Mouse (Mus musculus) spleen, postnatal 36 days (tissue): ENCODE measurements around the gene Ttc7.

Source experiments
- DNase-seq, 2 experiments: peaks; one replicate each; pipeline ENCODE4 v3.0.0; 2022; ENCODE audit warnings: low spot score in 2 of 2, mixed read lengths in 1 of 2

Ttc7 gene

DNA sequence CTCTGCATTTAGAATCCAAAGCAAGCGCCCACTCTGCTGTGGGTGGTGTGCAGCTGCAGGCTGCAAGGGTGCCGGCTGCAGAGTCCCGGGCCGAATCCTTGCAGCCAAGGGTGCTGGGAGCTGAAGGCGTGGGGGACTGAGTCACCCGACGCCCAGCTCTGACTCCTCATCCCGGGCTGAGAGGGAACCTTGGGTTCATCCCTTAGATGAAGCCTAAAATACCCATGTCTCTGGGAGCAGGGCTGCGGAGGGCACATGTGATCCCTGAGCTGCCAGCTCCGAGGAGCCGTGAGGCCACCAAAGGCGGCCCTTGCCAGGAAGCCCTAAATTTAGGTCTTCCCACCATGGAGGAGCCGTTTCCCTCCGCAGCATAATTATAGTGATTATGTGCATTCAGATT, 52.5 kb downstream of the Ttc7 start:
- no peak for DNase-seq

DNA sequence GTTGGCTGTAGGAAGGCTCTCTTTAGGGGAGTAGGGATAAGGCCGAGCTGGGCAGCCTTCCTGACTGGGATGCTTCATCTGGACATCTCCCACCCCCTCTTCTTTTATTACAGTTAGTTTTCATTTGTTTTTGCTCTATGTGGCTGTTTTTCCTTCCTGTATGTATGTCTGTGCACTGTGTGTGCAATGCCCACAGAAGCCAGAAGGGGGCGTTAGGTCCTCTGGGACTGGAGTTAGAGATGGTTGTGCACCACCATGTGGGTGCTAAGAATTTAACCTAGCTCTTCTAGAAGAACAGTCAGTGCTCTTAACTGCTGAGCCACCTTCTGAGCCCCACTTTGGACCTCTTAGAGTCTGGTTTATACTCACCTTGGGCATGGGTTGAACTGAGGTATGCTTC, 53.0 kb downstream of the Ttc7 start:
- no peak for DNase-seq

DNA sequence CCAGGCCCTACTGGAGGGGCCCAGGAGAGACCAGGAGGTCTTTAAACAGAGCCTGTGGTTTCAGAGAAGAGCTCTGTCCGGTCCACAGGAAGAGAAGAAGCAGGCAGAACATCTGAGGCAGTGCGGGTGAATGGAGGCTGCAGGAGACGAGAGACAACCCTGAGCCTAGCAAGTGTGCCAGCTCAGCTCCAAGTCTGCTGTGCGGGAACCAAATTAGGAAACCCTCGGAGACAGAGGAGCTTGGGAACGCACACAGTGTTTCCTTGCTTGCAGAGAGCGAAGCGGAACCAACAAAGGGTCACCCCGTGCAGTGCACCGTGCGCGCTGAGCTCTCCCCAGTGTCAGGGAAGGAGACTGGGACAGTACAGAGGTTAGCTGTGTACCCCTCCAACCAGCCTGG, 54.2 kb downstream of the Ttc7 start:
- DNase-seq: no peak

DNA sequence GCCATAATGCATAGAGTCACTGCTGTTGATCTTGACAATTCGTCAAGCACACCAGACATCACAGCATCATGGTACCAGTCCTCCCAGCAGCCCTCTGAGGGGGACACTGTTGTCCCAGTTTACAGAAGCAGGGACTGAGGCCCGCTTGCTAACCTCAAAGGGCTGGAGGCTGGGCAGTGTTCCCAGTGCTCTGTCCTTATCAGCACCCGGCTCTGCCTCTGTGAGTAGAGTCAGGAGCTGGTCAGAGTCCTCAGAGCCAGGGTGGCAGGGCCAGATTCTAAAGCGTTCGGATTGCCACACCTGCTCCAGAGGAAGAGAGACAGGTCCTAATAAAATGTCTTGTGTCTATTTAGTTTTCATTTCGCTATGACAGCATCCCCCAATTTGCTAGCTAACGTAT, 55.0 kb downstream of the Ttc7 start:
- no peak for DNase-seq

DNA sequence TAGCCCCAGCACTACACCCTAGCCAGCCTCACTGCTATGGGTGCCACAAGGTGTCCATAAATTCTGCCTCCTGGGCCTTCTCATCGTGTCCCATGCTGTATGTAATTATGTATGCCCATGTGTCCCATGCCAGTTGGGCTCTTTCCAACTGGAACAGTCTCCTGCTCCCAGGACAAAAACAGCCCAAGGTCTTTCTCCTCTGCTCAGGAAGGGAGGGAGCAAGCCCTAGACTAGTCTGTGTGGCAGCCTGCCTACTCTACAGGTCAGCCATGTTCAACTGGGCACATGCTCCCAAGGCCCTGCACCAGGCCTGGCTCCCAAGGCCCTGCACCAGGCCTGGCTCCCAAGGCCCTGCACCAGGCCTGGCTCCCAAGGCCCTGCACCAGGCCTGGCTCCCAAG, 56.4 kb downstream of the Ttc7 start:
- DNase-seq: no peak

DNA sequence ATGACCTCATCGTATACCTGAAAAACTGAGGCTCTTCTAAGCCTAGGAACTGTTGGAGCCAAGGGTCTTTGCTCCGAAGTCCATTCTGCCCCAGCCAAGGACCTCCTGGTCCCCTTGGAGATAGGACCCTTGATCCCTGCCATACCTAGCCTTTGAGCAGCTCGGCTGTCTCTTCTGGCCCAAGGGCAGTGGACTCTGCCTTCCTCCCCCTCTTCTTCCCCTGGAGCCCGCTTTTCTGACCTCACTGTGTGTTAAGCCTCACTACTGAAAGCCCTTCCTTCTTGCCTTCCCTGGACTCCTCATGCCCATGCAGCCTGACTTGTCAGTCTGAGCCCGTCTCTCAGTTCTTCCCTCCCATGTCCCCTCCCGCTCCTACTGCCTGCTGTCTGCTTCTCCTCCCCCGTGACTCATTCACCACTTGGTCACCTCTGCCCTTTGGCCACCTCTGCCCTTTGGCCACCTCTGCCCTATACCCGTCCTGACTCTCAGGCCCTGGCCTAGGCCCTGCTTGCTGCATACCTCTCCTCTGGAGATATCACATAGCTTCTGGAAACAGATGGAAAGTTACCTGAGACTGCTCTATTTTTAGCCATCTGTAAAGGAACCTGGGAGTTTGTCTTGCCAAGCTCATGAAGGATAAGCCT, 60.5 kb downstream of the Ttc7 start:
- DNase-seq: no peak

DNA sequence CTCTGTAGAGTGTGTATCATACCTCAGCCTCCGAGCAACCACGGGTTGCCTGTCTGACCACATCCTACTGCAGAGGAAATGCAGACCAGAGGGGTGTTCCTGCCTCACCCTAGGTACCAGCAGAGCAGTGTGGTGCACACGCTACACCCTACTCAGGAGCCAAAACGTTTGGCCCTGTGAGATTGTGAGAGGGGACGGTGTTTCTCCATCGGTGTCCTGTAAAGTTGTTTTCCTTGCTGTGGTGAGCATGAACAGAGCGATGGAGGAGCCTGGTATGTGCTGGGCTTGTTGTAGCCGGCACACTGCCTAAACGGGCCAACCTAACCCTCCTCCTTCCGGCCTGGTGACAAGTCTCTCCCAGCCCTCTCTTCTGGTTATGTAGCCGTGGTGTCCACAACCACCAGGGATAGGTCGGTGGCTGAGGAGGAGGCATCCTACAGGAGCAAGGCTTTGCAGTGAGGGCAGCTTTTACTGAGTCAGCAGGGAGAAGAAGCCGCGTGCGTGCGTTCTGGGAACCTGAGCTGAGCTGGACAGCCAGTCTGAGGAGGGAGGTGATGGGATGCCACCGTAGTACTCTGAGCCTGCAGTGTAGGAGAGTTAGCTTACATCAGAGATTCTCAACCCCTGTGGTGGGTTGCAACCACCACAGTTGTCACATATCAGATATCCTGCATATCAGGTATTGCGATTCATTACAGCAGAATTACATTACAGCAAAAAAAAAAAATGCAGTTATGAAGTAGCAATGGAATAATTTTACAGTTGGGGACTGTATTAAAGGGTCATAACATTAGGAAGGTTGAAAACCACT, 62.0 kb downstream of the Ttc7 start:
- DNase-seq: peak; percentile 57 to 60

DNA sequence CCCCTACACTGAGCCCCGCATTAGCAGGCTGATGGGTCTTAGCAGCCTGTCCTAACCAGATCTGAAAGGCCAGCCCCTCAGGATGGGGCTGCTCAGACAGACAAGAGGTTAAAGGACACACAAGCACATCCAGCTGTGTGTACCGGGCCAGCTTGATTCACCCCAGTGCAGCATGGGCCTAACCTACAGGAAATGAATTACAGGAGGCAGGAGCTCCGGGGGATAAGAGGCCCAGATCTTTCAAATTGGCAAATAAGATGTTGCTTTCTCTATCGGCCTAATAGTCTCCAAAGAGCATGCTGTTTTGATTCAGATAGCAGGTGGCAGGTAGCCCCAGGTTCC, 62.5 kb downstream of the Ttc7 start:
- DNase-seq: no peak

DNA sequence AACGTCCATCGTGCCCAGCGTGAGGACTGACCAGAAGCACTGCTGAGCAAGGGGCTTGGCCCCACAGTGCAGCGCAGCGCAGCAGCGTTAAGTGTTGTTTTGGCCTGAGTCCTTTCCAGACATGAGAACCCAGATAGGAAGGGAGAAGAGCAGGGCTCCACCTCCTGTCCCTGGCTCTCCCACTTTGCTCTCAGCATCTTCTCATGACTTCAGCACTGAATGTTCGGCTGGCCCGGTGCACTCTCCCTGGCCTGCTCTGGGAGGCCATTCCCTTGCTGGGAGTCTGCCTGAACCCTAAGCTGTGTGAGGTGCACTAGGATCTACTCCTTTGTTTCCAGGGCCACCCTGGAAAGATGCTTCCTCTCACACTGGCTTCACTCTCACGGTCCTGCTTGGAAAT, 65.7 kb downstream of the Ttc7 start:
- DNase-seq: no peak

DNA sequence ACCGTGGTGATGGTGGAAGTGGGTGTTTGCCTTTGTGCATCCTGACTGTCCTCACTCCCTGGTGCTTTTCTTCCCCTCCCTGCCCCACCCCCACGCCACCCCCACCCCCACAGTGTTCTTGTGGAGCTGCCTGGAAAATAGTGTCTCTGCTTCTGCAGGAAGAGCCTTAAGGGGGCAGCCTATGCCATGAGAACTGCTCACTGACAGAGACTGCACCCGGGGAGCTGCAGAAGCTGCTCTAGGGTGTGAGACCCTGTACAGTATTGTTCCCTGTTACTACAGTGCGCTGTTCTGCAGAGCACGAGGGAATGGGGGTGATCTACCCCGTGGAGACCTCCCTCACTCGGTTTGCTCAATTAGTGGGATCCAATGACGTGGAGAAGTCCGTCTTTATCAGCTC, 66.4 kb downstream of the Ttc7 start:
- no peak for DNase-seq

DNA sequence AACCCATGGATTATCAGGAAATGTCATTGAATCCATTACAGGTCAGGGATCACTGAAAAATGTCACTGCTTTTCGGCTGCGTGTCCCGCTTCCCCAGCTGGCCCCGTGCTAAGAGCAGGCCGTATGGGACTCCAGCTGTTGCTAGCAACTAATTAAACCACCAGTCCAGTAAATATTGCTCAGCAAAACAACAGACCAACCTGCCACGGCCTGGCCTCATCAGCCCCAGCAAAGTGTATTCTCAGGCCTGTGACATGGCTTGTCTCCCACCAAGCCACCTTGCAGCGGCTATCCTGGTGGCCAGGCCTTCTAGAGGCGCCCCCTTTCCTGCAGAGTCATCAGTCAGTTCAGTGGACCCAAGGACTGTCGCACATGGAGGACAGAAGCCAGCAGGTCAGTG, 66.9 kb downstream of the Ttc7 start:
- no peak for DNase-seq

DNA sequence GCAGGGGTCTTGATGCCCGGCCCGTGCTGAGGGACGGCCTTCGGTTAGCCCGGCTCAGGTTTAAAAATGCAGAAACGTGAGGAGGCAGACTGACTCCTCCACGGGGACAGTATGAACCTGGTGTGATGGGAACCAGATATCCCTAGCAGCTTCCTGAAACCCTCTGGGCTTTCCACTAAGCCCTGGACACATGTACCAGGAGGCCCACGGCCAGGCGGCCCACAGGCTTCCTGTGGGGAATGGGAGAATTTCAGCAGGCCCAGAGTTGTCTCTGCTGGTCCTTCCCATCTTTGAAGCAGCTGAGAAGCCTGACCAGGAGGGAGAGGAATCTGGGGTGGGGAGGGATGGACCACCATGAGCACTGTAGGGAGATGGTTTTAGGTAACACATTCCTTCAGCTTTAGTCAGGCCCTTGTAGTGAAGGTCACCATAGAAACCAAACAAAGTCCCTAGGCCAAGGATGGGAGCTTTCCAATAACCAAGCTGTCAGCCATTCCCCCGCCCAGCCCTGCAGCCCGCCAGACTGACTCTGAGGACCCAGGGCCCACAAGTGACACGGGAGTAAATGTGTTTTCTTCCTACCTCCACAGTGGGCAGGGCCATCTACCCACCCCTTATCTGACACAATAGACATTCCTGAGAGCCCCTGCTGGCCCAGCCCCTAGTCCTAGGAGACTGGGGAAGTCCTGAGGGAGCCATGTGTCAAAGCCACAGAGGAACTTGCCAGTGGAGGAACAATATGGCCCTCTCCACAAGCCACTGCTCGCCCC, 68.0 kb downstream of the Ttc7 start:
- DNase-seq: no peak

DNA sequence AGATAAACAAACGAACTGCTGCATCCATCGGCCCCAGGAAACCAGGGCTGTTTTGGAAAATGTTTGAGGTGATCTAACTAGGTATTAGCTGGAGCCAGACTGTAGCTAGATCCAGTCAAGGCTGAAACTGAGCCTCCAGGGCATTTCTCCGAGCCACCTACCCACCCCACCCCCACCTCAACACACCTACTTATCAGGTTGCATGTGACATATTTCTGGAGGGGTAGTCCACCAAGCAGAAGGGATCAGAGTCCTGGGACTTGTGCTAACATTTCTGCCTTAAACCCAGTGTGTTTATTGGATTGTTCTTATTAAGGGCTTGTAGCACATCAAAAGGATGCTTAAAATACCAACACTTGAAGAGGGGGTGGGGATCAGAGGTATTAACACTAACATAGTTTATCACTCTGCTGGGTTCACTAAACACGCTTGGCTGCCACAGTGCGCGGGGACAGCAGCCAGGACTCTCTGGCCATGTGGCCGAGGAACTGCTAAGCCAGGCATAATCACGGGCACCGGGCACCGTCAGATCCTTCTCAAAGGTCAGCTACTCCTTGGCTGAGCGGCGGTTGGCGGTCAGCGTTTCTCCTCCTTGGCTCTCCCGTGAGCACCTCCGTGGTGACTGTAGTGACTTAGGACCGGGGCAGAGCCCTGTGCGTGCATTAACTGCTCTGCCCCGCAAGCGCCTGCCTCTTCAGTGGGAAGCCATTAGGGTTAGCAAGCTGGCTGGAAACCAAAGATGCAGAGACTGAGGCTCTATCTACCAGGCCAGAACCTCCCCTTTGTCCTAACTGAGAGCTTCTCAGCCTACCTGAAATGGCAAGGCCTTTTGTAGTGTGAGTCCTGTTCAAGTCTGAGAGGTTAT, 68.8 kb downstream of the Ttc7 start:
- DNase-seq: no peak

DNA sequence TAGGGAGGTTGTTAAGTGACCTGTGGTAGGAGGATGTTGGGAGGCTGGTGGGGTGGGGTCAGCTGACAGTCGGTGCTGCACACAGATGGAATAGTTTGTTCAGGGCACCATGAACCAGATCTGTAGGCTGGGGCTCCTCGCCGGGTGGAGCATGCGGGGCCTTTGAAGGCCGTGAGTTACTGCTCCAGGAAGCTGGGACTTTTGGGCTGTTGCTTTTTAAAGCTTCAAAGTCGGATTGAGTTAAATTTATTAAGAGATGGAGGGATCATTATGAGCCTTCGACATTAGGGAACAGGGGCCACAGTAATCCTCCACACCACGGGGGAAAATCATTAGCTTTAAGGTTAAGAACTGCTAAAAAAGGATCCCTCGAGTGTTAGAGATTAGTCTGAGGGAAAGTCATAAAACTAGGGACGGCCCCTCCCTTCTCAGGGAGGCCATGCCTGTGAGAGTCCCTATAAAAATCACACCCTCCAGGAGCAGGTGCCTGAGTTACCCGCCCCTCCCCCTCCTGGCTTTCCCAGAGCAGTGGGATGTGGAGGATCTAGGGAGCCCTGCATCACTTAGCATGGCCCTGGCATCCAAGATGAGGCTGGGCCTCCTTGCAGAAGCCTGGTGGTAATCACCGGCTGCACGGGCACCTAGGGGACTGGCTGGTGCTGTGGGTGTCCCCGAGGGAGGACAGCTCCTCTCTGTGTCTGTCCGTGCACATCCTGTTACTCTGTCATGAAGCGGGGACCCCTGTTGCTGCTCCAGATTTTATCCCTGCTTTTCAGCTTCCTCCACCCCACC, 69.6 kb downstream of the Ttc7 start:
- DNase-seq: no peak

DNA sequence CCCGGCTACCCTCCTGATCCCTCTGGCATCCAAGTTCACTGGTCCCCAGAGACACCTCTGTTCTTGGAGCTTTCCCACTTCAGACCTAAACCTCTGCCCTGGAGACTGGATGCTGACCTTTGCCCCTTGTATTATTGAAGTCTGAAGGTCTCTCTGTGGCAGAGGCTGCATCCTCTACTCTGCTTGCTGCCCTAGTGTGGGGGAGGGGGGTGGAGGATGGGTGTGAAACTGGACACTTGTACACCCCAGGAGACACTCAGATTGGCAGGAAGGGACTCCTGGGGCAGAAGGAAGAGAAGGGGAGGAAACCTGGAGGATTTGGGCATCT, 70.2 kb downstream of the Ttc7 start:
- DNase-seq: no peak

DNA sequence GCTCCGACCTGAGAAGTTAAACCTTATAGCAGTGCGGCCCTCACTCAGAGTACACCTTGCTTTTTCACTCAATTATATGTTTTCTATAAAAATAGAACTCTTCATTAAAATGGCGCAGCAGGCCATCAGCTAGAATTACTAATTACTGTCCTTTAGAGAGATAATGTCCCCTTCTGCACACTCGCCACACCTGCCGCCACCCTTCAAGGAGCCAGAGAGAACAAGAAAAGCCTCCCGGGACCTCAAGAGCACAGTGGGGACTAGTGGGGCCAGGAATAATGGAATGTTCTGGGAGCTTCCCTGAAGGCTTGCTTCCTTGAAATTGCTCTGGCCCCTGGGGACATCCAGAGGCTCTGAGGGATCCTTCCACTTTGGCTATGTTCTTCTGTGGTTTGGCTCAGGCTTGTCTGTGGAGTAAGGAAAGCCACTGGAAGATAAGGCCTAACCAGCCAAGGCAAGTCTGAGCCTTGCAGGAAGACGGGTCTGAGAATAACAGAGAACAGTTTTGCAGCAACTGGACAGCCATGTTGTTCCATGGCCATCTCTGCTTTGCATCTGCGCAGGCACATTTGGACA, 71.1 kb downstream of the Ttc7 start:
- no peak for DNase-seq

DNA sequence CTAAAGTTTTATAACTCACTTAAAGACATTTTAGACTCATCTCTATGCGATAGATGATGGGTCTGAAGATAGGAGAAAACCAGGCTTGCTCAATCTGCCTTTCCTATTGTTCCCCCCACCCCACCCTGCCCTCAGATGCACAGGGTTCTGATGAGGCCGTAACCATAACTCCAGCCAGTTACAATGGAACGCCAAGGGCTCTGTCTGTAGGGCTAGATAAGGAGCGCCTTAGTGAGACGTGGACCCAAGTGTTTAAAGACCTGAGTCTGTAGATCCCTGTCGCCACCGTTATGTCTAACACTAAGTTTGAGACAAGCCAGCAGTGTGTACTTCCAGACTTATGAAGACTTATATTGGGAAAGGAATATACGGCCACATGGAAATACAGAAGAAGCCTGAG, 72.8 kb downstream of the Ttc7 start:
- DNase-seq: no peak

DNA sequence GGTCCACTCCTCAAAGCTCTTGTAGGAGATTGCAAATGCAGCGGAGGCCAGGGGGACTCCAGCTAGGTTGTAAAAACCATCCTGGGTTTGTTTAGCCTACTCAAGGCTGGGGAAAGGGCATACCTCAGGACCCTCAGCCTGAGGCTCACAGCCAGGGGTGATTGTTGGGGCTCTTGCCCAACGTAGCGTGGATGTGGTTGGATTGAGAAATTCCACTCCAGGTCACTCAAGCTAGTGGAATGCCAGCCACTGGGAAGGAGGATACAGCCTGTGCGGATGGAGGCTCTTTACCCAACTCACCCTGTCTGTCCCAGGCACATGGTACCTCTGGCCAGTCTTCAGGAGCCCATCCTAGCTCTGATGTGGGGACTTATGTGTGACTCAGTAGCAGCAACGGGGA, 73.6 kb downstream of the Ttc7 start:
- no peak for DNase-seq

DNA sequence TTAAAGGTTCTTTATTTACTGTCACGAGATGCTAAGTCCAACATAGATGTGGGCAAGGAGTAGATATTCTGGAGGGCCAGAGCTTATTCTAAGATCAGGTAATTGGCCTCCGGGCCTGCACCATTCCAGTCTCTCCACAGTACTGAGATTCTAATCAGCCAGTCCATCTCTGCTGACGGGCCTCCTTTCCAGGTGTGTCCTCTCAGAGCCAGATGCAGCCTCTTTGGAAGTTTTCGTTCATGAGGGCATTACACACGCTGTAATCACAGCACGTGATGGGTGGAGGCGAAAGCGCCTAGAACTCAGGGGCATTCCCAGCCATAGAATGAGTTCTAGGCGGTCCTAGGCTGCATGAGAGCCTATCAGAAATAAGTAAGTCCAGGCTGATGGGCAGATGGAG, 74.8 kb downstream of the Ttc7 start:
- DNase-seq: no peak

DNA sequence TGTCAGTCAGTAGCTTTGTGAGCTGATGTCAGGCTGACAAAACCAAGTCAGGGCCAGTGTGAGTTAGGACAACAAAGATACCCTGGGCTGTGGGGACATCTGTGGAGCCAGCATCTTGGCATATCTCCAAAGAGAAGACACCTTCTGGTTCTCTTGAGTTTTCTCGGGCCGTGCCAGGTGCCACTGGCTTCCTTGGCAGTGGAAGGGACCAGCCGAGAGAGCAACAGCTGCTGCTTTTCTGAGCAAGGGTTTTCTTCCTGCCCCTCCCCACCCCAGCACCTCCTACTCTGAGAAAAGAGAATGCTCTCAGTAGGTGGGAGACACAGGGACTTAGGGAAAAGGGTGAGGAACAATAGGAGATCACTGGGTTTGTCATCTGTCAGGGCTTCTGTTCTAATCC, 78.4 kb downstream of the Ttc7 start:
- DNase-seq: no peak

DNA sequence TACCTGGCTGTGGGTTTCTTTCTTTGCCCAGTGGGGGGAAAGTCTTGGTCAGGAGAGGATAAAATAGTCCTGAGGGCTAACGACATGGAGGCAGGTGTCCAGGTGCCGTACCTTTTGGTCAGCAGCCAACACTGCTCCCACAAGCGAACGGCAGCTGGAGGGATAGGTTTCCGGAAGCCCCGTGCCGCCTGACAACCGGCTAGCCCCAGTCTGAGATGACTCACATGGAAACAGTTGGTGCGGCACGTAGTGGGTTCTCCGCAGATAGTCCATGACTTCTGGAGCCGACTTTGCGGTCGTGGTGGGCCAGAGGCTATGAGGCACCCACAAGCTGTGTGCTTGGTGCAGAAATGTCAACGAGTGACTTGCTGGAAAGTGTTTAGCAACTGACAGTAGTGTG, 81.4 kb downstream of the Ttc7 start:
- DNase-seq: no peak
